Mouse (Mus musculus) retina, adult 2 months (tissue): ENCODE data around the gene Gm5460.

Experiments
- DNase-seq: peaks from one replicate; pipeline ENCODE4 v3.0.0-alpha.2; 2012; ENCODE audit warnings: low read depth, low spot score

Gm5460 gene

GRCm38 (mm10) chr14:34075346-34075745 is 58.8 kb downstream of the Gm5460 start:
- no peak for DNase-seq

GRCm38 (mm10) chr14:34077222-34077621 is 60.7 kb downstream of the Gm5460 start:
- no peak for DNase-seq

- peak; percentile 22 for DNase-seq
Measured at GRCm38 (mm10) chr14:34078293-34078692, 61.7 kb downstream of the Gm5460 start.

- DNase-seq = peak; percentile 72
Measured at GRCm38 (mm10) chr14:34080321-34080997, 63.9 kb downstream of the Gm5460 start.

GRCm38 (mm10) chr14:34085731-34086130 is 69.2 kb downstream of the Gm5460 start, which contains the start of gene Anxa8:
Gene Anxa8 (plus strand): TSS chr14:34085981.
- no peak for DNase-seq

- DNase-seq = no peak
Measured at GRCm38 (mm10) chr14:34086806-34087205, 70.2 kb downstream of the Gm5460 start.

- no peak for DNase-seq
Measured at GRCm38 (mm10) chr14:34087856-34088398, 71.4 kb downstream of the Gm5460 start.

GRCm38 (mm10) chr14:34089796-34090195 is 73.2 kb downstream of the Gm5460 start:
- DNase-seq = no peak

- DNase-seq = no peak
Measured at GRCm38 (mm10) chr14:34091475-34091874, 74.9 kb downstream of the Gm5460 start.

GRCm38 (mm10) chr14:34092856-34093255 is 76.3 kb downstream of the Gm5460 start:
- DNase-seq = no peak

GRCm38 (mm10) chr14:34096161-34096560 is 79.6 kb downstream of the Gm5460 start:
- no peak for DNase-seq
